Mouse (Mus musculus) lung, embryonic 16.5 days (tissue): ENCODE data around the gene Tex35. TPM values are rescaled to one million over a fixed set of nuclear protein-coding genes. Genes with fewer than 3 reads are reported as not detected.

Experiments used
- polyA plus RNA-seq: library from polyadenylated mRNA; unstranded; fragments of >200 nt; fragmentation: Nextera tagmentation; extraction: Ambion mirVana; gene quantifications from 2 replicates; pipeline ENCODE4 v1.2.1, GENCODE M21; 2015

The Tex35 gene
- polyA plus RNA-seq, 1 experiment from 2014 or later: not detected

Other genes starting within 250 kb of the Tex35 start
- gene Ralgps2, start 169.1 kb downstream of the Tex35 start, polyA plus RNA-seq: 68.8 and 75.8 TPM in 2 replicates